Mouse (Mus musculus) ovary, postnatal 36 days (tissue): Measurements from ENCODE around the gene Sptan1.

Experiments
- DNase-seq: peaks from one replicate; pipeline ENCODE4 v3.0.0; 2022; ENCODE audit warnings: low spot score, mixed read lengths

Gene Sptan1

DNA sequence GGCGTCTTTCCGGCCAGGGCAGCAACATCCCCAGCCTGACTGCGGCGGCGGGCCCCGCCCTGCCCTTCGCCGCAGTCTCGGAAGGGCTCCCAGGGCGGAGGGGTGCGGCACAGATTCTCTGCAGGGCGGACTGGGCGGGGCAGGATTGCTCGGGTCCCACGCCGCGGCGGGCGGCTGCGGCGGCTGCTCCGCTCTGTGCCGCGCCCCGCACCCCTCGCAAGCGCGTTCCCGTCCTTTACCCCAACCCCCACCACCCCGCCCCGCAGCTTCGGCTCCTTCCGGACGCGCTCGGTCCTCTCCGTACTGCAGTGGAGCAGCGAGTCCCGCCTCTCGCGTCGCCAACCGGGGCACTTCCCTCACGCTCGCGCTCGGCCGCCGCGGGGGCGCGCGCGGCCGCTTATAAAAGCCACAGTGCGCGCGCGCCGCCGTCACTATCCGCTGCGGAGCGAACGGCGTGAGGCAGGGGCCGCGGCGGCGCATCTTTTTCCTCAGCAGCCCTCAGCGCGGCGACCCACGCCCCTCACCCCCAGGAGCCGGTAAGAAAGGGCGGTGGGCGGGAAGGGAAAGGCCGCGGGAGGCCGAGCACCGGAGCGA is at the start of gene Sptan1:
Gene Sptan1, plus strand, starts transcription at position 311 of the 594 bp plus-strand sequence.
- DNase-seq = peak; percentile 98

- DNase-seq = peak; percentile 43
These were observed 47.7 kb upstream of the Sptan1 start for GRCm38 (mm10) chr2:29917621-29918020.

DNA sequence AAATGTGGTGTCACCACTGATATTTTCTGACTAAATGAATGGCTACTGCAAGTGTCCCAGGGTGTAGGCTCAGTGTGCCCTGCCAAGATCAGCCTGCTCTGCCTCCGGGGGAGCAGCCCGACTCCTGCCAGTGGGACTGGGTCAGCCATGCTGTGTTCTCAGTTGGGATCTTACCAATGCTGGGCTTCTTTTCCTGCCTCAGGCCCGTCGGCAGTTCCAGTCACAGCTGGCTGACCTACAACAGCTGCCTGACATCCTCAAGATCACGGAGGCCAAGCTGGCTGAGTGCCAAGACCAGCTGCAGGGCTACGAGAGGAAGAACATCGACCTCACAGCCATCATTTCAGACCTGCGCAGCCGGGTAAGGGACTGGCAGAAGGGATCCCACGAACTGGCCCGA is 43.3 kb upstream of the Sptan1 start:
- peak; percentile 60 for DNase-seq

- DNase-seq = no peak
These were observed 38.8 kb upstream of the Sptan1 start for GRCm38 (mm10) chr2:29926542-29926941.

GRCm38 (mm10) chr2:29930506-29930905 is 34.9 kb upstream of the Sptan1 start:
- no peak for DNase-seq

- DNase-seq = no peak
These were observed 34.2 kb upstream of the Sptan1 start for GRCm38 (mm10) chr2:29931194-29931593.

DNA sequence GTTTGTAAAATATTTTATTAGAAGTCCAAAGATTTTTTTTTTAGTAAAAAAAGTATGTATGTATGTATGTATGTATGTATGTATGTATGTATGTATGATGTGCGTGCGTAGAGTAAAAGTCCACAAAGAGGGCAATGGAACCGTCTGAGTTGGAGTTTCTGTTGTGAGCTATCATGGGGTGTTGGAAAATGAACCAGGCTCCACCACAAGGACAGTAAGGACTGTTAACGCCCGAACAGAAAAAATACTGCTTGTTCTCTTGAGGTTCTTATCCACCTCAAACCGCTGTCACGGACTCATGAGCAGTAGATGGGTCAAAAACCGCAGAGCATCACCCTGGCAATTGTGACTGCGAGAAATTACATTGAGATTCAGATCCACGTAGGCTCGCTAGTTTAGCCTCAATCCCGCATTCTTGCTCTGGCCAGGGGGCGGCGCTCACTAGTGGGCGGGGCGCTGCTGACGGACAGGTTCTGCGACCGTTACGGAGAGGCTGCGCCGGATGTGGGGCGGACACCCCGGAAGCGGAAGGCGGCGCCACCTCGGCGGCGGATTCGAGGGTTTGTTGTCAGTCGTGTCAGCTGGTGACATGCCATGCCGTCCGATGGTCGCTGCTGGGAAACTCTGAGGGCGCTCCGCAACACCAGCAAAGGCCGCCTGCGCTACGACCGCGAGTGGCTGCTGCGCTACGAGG is 30.3 kb upstream of the Sptan1 start, which contains the start of gene Gle1:
Gene Gle1, plus strand, starts transcription at position 521 of the 694 bp plus-strand sequence.
- DNase-seq = peak; percentile 97

DNA sequence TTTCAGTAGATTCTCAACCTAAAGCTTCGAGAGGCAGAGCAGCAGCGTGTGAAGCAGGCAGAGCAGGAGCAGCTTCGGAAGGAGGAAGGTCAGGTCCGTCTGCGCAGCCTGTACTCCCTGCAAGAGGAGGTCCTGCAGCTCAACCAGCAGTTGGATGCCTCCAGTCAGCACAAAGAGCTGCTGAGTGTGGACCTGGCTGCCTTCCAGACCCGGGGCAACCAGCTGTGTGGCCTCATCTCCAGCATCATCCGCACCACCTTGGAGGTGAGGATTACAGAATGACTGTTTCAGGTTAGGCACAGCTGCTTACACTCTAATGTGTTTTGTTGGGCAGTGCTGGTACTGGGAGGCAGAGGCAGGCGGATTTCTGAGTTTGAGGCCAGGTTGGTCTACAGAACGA is 25.3 kb upstream of the Sptan1 start:
- no peak for DNase-seq

DNA sequence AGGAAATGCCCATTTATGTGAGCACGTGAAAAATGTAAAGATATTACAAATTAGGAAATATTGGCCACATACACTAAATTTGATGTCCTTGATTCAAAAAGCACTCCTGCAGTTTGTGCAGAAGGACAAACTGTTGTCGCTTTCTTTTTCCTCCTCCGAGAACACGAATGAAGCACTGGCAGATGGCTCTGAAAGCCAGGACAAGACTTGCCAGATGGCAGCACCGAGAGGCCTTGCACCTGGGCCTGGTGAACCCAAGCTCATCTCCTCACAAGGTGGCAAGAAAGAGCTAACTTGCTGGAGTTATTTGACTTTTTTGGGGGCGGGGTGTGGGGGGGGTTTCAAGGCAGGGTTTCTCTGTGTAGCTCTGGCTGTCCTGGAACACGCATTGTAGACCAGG is 24.5 kb upstream of the Sptan1 start:
- DNase-seq = no peak

DNA sequence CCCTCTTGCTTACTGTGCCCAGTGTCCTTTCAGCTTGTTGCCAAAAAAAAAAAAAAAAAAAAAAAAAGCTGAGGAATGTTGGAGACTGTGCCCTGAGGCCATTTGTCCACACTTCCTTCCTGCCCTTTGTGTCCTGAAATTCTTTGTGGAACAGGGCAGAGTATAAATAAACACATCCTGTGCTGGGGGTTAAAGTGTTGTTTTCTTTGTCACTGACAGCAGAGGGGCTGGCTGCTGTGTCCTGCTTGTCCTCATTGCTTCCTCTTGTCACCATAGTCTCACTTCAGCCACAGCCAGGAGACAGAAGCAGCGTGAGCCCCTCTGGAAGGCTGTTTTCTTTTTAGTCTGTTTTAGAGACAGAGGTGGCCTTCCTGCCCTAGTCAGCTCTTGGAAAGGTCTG is 20.6 kb upstream of the Sptan1 start:
- no peak for DNase-seq

DNA sequence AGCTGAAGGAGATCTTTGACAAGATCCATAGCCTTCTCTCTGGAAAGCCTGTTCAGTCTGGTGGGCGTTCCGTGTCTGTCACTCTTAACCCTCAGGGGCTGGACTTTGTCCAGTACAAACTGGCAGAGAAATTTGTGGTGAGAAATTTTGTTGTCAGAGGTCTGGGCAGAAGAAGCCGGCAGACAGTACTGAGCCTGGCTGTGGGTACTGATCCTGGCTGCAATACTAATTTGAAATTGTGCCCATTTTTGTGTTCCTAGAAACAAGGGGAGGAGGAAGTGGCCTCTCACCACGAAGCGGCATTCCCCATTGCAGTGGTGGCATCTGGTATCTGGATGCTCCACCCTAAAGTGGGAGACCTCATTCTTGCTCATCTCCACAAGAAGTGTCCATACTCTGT is 16.5 kb upstream of the Sptan1 start:
- no peak for DNase-seq

DNA sequence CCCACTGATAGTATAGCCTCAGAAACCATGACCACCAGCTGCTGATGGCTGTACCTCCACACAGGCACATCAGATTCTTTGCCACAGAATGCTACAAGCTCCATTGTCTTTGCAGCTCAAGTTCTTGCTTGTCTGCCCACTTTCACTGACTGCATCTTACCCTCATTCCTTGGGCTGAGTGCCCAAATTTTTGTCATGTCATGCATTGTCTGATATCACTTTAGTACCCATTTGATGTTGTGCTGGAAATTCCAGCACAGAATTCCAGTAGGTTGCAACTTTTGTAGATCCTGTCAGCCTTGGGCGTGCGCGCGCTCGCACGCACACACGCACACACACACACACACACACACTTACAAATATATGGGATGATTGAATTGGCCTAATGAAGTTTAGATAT is 4.1 kb upstream of the Sptan1 start:
- DNase-seq = no peak

- DNase-seq = peak; percentile 15
These were observed 758 bp upstream of the Sptan1 start for GRCm38 (mm10) chr2:29964354-29965249.

GRCm38 (mm10) chr2:29965906-29966305 is 546 bp downstream of the Sptan1 start:
- DNase-seq = peak; percentile 53

- no peak for DNase-seq
These were observed 1.5 kb downstream of the Sptan1 start for GRCm38 (mm10) chr2:29966826-29967225.

DNA sequence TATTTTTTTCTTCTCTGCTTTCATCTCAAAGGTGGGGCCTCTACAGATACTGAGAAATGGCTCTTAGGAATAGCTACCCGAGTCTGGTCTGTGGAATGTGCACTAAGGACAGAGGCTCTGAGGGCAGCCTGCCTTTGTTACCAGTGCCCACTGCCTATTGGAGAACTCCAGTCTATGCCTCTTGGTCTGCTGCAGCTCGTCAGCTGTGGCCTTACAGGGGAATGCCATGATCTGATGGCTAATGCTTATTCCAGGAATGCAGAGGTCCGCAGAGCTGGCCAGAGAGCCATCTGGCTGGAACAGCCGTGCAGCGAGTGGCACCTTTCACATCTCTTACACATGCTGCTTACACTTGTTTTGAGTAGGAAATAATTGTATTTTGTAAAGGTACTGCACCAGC is 2.4 kb downstream of the Sptan1 start:
- no peak for DNase-seq

- DNase-seq = no peak
These were observed 3.3 kb downstream of the Sptan1 start for GRCm38 (mm10) chr2:29968638-29969037.

DNA sequence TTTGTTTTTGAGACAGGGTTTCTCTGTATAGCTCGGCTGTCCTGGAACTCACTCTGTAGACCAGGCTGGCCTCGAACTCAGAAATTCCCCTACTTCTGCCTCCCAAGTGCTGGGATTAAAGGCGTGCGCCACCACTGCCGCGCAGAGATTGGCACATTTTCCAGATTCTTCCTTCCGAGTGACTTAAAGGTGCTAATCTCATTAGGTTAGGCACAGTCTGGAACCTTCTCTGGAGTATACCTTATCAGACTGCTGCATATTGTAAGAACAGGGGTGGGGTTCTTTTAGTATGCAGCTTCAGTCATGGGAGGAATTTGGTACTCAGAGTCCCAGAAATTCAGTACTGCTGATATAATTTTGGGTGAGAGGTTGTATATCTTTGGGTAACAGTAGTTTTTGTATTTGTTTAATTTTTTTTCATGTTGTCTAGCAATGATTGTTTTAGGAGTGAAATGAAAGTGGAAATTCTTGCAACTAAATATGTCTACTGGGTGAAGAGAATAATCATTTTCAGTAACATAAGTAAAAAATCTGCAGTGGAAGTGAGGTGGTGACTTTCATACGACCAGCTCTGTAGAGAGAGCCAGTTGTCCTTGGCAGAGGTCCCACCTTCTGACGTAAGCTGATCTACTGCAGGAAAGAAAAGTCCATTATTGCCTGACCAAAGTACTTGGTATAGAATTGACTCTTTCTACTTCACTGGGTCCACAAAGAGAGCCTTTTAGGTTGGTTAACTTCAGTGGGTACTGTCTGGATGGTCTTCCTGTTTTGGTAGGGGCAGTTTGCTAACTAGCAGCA is 6.7 kb downstream of the Sptan1 start:
- peak; percentile 44 for DNase-seq

DNA sequence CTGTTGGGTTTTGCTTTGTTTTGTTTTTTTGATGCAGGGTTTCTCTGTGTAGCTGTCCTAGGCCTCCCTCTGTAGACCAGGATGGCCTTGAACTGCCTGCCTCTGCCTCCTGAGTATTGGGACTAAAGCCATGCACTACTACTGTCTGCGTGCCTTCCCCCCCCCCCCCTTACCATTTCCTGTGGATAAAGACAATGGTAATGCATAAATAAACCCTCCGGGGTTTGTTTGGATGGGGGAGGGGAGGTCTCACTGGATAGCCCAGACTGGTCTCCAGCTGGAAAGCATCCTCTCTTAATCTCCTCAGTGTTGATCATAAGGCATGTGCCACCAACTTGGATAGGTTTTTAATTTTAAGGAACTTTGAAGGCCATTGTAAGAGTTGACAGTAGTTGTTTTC is 8.2 kb downstream of the Sptan1 start:
- DNase-seq = no peak

DNA sequence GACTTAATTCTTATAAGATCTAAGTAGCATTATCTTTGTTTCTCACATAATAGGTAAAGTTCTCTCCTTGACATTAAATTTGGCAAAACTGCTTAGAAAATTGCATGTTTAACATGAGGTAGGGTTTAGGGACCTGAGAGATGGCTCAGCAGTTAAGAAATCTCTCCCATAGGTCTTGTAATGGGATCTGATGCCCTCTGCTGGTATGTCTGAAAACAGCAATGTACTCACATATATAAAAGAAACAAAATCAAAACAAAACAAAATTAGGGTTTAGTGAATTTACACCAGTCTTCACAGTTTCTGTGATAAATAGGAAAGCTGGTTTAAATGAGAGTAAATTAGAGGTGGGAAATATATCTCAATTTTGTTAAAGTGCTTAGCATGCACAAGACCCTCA is 11.9 kb downstream of the Sptan1 start:
- no peak for DNase-seq

- no peak for DNase-seq
These were observed 15.3 kb downstream of the Sptan1 start for GRCm38 (mm10) chr2:29980661-29981060.

- no peak for DNase-seq
These were observed 26.6 kb downstream of the Sptan1 start for GRCm38 (mm10) chr2:29991962-29992361.
